Mouse (Mus musculus) liver, adult 2 months (tissue): ENCODE data around the gene Slc20a1.

Source experiments
- CTCF ChIP-seq: fragments of 200-500 bp; IDR thresholded peaks from 2 replicates; pipeline ENCODE4 v1.5.1; 2011; ENCODE audit warnings: low read depth, low read length, control low read depth
- POLR2A ChIP-seq: fragments of 200-500 bp; IDR thresholded peaks from 2 replicates; pipeline ENCODE4 v1.6.1; 2011; ENCODE audit warnings: low read length, control low read depth; ENCODE audit not compliant: insufficient read depth; ENCODE audit errors: extremely low read depth

DNA sequence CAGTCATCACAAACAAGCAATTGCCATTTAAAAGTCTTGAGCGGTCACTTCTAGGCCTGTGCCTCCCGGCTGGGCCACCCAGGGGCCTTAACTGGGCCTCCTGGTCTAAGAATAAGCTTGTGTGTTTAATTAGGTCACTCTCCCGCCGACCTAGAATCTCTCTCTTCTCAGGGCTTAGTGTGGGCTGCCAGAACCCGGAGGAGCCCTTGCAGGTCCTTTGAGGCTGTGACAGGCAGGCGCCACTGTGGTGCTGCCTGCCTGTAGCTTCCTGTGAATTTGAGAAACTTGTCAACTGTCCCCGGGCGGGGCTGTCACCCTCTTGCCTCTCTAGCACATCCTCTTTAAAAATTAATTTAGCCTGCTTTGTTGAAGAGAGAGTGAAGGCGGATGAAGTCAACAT lies 45.2 kb downstream of the Slc20a1 start:
- TF ChIP-seq CTCF: no peak
- no peak for TF ChIP-seq POLR2A
